Mouse (Mus musculus) MEL (cell line): ENCODE data around the gene Parm1.

Source experiments
- CHD2 ChIP-seq: IDR thresholded peaks from 2 replicates; pipeline ENCODE4 v1.6.1; 2011; ENCODE audit warnings: low read length, improper control_type of control experiment
- CTCF ChIP-seq, 3 experiments: IDR thresholded peaks in 2 of 3; conservative IDR thresholded peaks in 1 of 3; 2 replicates each; pipeline ENCODE4 v1.5.1; 2011 to 2012; ENCODE audit warnings: low read length in 3 of 3, low read depth in 2 of 3, mild to moderate bottlenecking in 2 of 3, improper control_type of control experiment in 1 of 3, inconsistent platforms in 1 of 3, mixed read lengths in 1 of 3, moderate library complexity in 1 of 3; ENCODE audit not compliant: control insufficient read depth in 1 of 3, insufficient read depth in 1 of 3, poor library complexity in 1 of 3, severe bottlenecking in 1 of 3
- ETS1 ChIP-seq: IDR thresholded peaks from 2 replicates; pipeline ENCODE4 v1.6.1; 2012; ENCODE audit warnings: low read depth, mild to moderate bottlenecking, inconsistent platforms, low read length, improper control_type of control experiment, moderate library complexity
- GATA1 ChIP-seq: IDR thresholded peaks from 2 replicates; pipeline ENCODE4 v1.6.1; 2011; ENCODE audit warnings: low read depth, low read length, improper control_type of control experiment
- JUND ChIP-seq: IDR thresholded peaks from 2 replicates; pipeline ENCODE4 v1.6.1; 2011; ENCODE audit warnings: low read depth, mild to moderate bottlenecking, improper control_type of control experiment, low read length
- MAX ChIP-seq: IDR thresholded peaks from 2 replicates; pipeline ENCODE4 v1.6.1; 2011; ENCODE audit warnings: low read length, improper control_type of control experiment
- POLR2A ChIP-seq, 2 experiments: IDR thresholded peaks; 2 replicates each; pipeline ENCODE4 v1.6.1; 2011 to 2012; ENCODE audit warnings: low read length in 2 of 2, mild to moderate bottlenecking in 2 of 2, control low read depth in 1 of 2, improper control_type of control experiment in 1 of 2, low read depth in 1 of 2, moderate library complexity in 1 of 2; ENCODE audit not compliant: control insufficient read depth in 1 of 2, insufficient read depth in 1 of 2, poor library complexity in 1 of 2
- TBP ChIP-seq: IDR thresholded peaks from 2 replicates; pipeline ENCODE4 v1.8.0; 2011; ENCODE audit warnings: low read depth, low read length, improper control_type of control experiment
- USF1 ChIP-seq: IDR thresholded peaks from 2 replicates; pipeline ENCODE4 v1.6.1; 2014; ENCODE audit warnings: low read depth, mild to moderate bottlenecking, inconsistent platforms, low read length, improper control_type of control experiment, moderate library complexity
- ZMIZ1 ChIP-seq: IDR thresholded peaks from 2 replicates; pipeline ENCODE4 v1.6.1; 2012; ENCODE audit warnings: low read depth, mild to moderate bottlenecking, inconsistent platforms, low read length, improper control_type of control experiment, moderate library complexity
- ZNF384 ChIP-seq: IDR thresholded peaks from 2 replicates; pipeline ENCODE4 v1.6.1; 2012; ENCODE audit warnings: low read depth, mild to moderate bottlenecking, inconsistent platforms, low read length, improper control_type of control experiment

GRCm38 (mm10) chr5:91566591-91566990 is 49.2 kb downstream of the Parm1 start:
- TF ChIP-seq CTCF (IDR thresholded peaks at IDR 0.05 in 2 of 3, conservative IDR thresholded peaks at IDR 0.05 in 1 of 3; ENCODE audit: control insufficient read depth in 1 of 3, insufficient read depth in 1 of 3, low read depth in 2 of 3, low read length in 3 of 3, poor library complexity in 1 of 3, severe bottlenecking in 1 of 3) (no peak), CHD2 (no peak), JUND (no peak), GATA1 (no peak), USF1 (no peak), POLR2A (IDR thresholded peaks at IDR 0.05; ENCODE audit: control insufficient read depth in 1 of 2, insufficient read depth in 1 of 2, low read depth in 1 of 2, low read length in 2 of 2, poor library complexity in 1 of 2) (no peak), MAX (no peak), ZNF384 (no peak), TBP (no peak), ETS1 (no peak), ZMIZ1 (no peak)
